Mouse (Mus musculus): ENCODE data around the gene Gm15517. TPM values are rescaled to one million over a fixed set of nuclear protein-coding genes. Genes with fewer than 3 reads are reported as not detected.
"Not testable (repeated sequence)": the region's sequence is repeated elsewhere in the genome, so short reads cannot be mapped to it uniquely, and the experiment has no call there.

Gm15517 gene
- not detected in 2 replicates for polyA plus RNA-seq (2011; ENCODE audit: insufficient read depth, insufficient read length, low read depth, missing spikeins)

DNA sequence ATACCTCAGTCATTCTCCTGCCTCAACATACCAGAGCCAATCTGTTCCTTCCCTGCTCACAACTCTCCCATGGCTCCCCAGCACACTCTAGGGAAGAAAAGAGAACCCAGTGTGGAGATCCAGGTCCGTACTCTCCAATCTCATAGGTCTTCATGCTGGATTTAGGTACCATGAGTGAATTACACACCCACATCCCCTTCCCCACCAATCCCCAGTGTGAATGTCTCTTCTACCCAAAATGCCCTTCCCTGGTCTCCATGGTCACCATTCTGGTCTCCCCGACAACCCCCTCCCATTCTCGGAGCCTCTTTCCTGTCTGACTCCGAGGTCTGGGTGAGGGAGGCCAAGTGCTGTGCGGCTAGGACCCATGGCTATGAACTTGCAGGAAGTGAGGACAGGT, at the start of gene Gm15517:
Gene Gm15517, plus strand, starts transcription at position 301 of the 400 bp plus-strand sequence.
- H3K27ac ChIP-seq (ENCODE audit: insufficient read depth, low read length), result no peak within 1 kb of the TSS
- no peak for TF ChIP-seq CTCF (IDR thresholded peaks at IDR 0.05; ENCODE audit: low read depth, low read length)
- TF ChIP-seq EP300 (IDR thresholded peaks at IDR 0.05; ENCODE audit: insufficient read depth, low read depth, low read length), result no peak
- no peak for TF ChIP-seq POLR2A (IDR thresholded peaks at IDR 0.05; ENCODE audit: insufficient read depth, low read length)
- H3K4me3 ChIP-seq (ENCODE audit: low read depth, low read length), result no peak within 1 kb of the TSS
- H3K27me3 ChIP-seq (ENCODE audit: control insufficient read depth, insufficient read depth, low read length, poor library complexity, severe bottlenecking), result no peaks in the 10 kb centered on the region
- no peaks in the 10 kb centered on the region for H3K36me3 ChIP-seq (ENCODE audit: control insufficient read depth, insufficient read depth, low read length, poor library complexity, severe bottlenecking)
- no peaks in the 10 kb centered on the region for H3K4me1 ChIP-seq (ENCODE audit: control insufficient read depth, insufficient read depth, low read length)
- H3K9me3 ChIP-seq (replicated peaks; ENCODE audit: control insufficient read depth, insufficient read depth, low read length, poor library complexity, severe bottlenecking), result no peaks in the 10 kb centered on the region
- H3K9ac ChIP-seq (ENCODE audit: low read depth, poor library complexity, severe bottlenecking), result no peak within 1 kb of the TSS

DNA sequence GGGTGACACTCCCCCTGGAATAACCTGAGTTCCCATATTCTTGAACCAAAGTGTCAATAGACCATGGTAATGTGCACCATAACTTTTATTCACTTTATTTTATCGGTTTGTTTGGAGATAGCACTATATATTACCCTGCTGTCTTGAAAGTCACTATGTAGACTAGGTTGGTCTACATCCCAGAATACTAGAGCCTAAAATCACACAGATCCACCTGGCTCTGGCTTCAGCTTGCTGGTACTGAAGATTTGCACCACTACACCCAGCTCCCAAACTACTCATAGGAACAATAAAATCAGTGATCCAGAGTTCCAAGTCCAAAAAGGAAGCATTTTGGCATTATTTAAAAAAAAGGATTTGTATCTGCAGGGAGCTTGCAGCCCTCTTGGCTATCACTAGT, 45.6 kb upstream of the Gm15517 start, which contains the start of gene Klk1b5:
Gene Klk1b5, plus strand, starts transcription at position 301 of the 400 bp plus-strand sequence.
- no peak within 1 kb of the TSS for H3K27ac ChIP-seq (ENCODE audit: insufficient read depth, low read length)
- H3K4me3 ChIP-seq (ENCODE audit: low read depth, low read length), result no peak within 1 kb of the TSS
- no peak within 1 kb of the TSS for H3K9ac ChIP-seq (ENCODE audit: low read depth, poor library complexity, severe bottlenecking)
- H3K4me1 ChIP-seq (ENCODE audit: control insufficient read depth, insufficient read depth, low read length), result no peaks in the 10 kb centered on the region
- no peaks in the 10 kb centered on the region for H3K9me3 ChIP-seq (replicated peaks; ENCODE audit: control insufficient read depth, insufficient read depth, low read length, poor library complexity, severe bottlenecking)
- TF ChIP-seq CTCF (IDR thresholded peaks at IDR 0.05; ENCODE audit: low read depth, low read length) (no peak), POLR2A (IDR thresholded peaks at IDR 0.05; ENCODE audit: insufficient read depth, low read length) (no peak), EP300 (IDR thresholded peaks at IDR 0.05; ENCODE audit: insufficient read depth, low read depth, low read length) (no peak)
- no peaks in the 10 kb centered on the region for H3K27me3 ChIP-seq (ENCODE audit: control insufficient read depth, insufficient read depth, low read length, poor library complexity, severe bottlenecking)
- no peaks in the 10 kb centered on the region for H3K36me3 ChIP-seq (ENCODE audit: control insufficient read depth, insufficient read depth, low read length, poor library complexity, severe bottlenecking)

DNA sequence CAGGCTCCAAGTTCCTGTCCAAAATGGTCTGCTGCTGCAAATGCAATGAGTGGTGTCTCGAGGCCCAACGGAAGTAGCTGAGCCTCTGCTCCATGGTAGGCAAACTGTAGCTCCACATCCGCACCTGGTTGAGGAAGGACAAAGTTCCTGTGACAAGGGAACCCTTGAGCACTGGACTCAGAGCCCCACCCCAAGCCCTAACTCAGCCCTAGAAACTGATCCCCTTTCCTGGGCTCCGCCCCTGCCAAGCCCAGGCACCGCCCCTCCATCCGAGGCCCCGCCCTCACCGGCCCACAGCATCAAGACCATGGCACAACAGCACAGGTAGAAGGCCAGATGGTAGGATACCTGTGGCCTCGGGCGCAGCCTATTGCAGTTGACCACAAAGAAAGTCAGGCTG, 39.6 kb upstream of the Gm15517 start:
- H3K27ac ChIP-seq (ENCODE audit: insufficient read depth, low read length); H3K4me3 ChIP-seq (ENCODE audit: low read depth, low read length); H3K9me3 ChIP-seq (replicated peaks; ENCODE audit: control insufficient read depth, insufficient read depth, low read length, poor library complexity, severe bottlenecking); H3K9ac ChIP-seq (ENCODE audit: low read depth, poor library complexity, severe bottlenecking); H3K4me1 ChIP-seq (ENCODE audit: control insufficient read depth, insufficient read depth, low read length); H3K36me3 ChIP-seq (ENCODE audit: control insufficient read depth, insufficient read depth, low read length, poor library complexity, severe bottlenecking); H3K27me3 ChIP-seq (ENCODE audit: control insufficient read depth, insufficient read depth, low read length, poor library complexity, severe bottlenecking): not testable (repeated sequence)

DNA sequence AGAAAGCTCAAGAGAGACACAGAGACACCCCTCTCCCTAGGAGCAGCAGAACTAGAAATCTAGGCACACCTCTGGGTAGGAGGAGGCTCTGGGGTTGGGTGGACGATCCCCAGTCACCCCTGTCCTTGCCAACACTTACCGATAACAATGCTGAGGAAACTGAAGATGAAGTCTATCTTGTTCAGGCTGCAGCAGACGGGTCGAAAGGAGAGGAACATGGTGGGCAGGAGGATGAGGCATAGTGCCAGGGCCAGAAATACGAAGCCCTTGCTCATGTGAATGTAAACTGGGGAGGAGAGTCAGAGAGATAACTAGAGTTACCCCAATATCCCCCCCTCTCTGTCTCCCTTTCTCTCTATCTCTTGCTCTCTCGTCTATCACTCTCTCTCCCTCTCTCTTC, 38.9 kb upstream of the Gm15517 start:
- not testable (repeated sequence) for H3K4me3 ChIP-seq (ENCODE audit: low read depth, low read length); H3K9ac ChIP-seq (ENCODE audit: low read depth, poor library complexity, severe bottlenecking); H3K4me1 ChIP-seq (ENCODE audit: control insufficient read depth, insufficient read depth, low read length); H3K9me3 ChIP-seq (replicated peaks; ENCODE audit: control insufficient read depth, insufficient read depth, low read length, poor library complexity, severe bottlenecking); H3K27ac ChIP-seq (ENCODE audit: insufficient read depth, low read length); H3K27me3 ChIP-seq (ENCODE audit: control insufficient read depth, insufficient read depth, low read length, poor library complexity, severe bottlenecking); H3K36me3 ChIP-seq (ENCODE audit: control insufficient read depth, insufficient read depth, low read length, poor library complexity, severe bottlenecking)

DNA sequence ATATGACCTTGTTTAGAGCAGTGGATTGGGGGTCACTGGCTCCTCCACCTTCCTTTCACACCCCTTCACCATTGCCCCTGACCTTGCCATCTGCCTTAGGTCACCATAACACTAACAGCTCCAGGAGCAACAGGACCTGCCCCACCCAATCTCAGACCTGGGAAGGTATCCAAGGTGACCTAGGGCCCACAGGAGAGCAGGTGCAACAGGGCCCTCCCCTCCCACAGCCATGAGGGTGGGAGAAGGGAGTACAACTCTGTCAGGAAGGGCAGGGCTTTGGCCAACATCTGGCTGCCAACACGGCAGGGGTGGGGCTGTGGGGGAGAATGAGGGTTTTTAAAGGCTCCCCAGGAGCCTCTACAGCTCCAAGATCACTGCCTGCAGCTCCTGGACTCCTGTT, 36.2 kb upstream of the Gm15517 start, which contains the start of gene Klk1:
Gene Klk1, plus strand, starts transcription at position 285 of the 400 bp plus-strand sequence.
- Histone ChIP-seq H3K27ac (ENCODE audit: insufficient read depth, low read length) (no peak within 1 kb of the TSS), H3K4me3 (ENCODE audit: low read depth, low read length) (no peak within 1 kb of the TSS)
- TF ChIP-seq CTCF (IDR thresholded peaks at IDR 0.05; ENCODE audit: low read depth, low read length) (no peak), EP300 (IDR thresholded peaks at IDR 0.05; ENCODE audit: insufficient read depth, low read depth, low read length) (peak; percentile 78; the same call in 1 of the 2 replicates), POLR2A (IDR thresholded peaks at IDR 0.05; ENCODE audit: insufficient read depth, low read length) (no peak)

DNA sequence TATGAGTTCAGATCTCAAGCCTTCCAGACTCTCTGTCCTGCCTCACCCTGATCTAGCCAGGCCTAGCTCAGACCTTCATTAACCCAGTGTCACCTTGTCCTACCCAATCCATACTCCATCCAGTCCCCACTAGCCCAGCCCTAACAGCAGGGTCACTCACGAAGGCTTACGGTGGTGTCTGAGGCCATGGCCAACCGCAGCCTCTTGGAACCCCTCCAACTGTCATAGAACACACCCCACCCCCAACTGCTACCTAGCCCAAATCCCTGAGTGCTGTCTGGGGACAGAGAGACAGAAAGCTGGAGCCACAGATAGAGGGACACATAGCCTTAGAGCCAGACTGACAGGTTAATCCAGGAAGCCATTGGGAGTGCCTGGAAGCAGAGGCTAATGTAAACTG, 25.3 kb upstream of the Gm15517 start, which contains the start of gene Gm36864:
Gene Gm36864, plus strand, starts transcription at position 269 of the 400 bp plus-strand sequence.
- Histone ChIP-seq H3K4me1 (ENCODE audit: control insufficient read depth, insufficient read depth, low read length) (no peaks in the 10 kb centered on the region), H3K4me3 (ENCODE audit: low read depth, low read length) (no peak within 1 kb of the TSS), H3K9me3 (replicated peaks; ENCODE audit: control insufficient read depth, insufficient read depth, low read length, poor library complexity, severe bottlenecking) (no peaks in the 10 kb centered on the region), H3K27me3 (ENCODE audit: control insufficient read depth, insufficient read depth, low read length, poor library complexity, severe bottlenecking) (no peaks in the 10 kb centered on the region), H3K9ac (ENCODE audit: low read depth, poor library complexity, severe bottlenecking) (no peak within 1 kb of the TSS), H3K36me3 (ENCODE audit: control insufficient read depth, insufficient read depth, low read length, poor library complexity, severe bottlenecking) (no peaks in the 10 kb centered on the region), H3K27ac (ENCODE audit: insufficient read depth, low read length) (no peak within 1 kb of the TSS)
- TF ChIP-seq EP300 (IDR thresholded peaks at IDR 0.05; ENCODE audit: insufficient read depth, low read depth, low read length) (no peak), POLR2A (IDR thresholded peaks at IDR 0.05; ENCODE audit: insufficient read depth, low read length) (no peak), CTCF (IDR thresholded peaks at IDR 0.05; ENCODE audit: low read depth, low read length) (no peak)

More for the DNA sequence above, 36.2 kb upstream of the Gm15517 start, which contains the start of gene Klk1:
- Histone ChIP-seq H3K9me3 (replicated peaks; ENCODE audit: control insufficient read depth, insufficient read depth, low read length, poor library complexity, severe bottlenecking) (no peaks in the 10 kb centered on the region), H3K9ac (ENCODE audit: low read depth, poor library complexity, severe bottlenecking) (no peak within 1 kb of the TSS), H3K4me1 (ENCODE audit: control insufficient read depth, insufficient read depth, low read length) (no peaks in the 10 kb centered on the region), H3K36me3 (ENCODE audit: control insufficient read depth, insufficient read depth, low read length, poor library complexity, severe bottlenecking) (no peaks in the 10 kb centered on the region), H3K27me3 (ENCODE audit: control insufficient read depth, insufficient read depth, low read length, poor library complexity, severe bottlenecking) (no peaks in the 10 kb centered on the region)
